Mouse (Mus musculus) sigmoid colon, adult 10 weeks (tissue): Measurements from ENCODE around the gene Creb1. TPM values are rescaled to one million over a fixed set of nuclear protein-coding genes. Genes with fewer than 3 reads are reported as not detected.

Source experiments
- polyA plus RNA-seq: library from polyadenylated mRNA; stranded (reverse); fragments of 350-450 nt; fragmentation: Illumina TruSeq; extraction: RNeasy Lipid Tissue Mini Kit (QIAGEN cat#74804); gene quantifications from one replicate; pipeline ENCODE4 v1.2.3, GENCODE M21; 2014; ENCODE audit warnings: low read depth, low replicate concordance

Gene Creb1
- polyA plus RNA-seq = 72.0 TPM

GRCm38 (mm10) chr1:64532589-64533470 lies at the start of gene Creb1:
Creb1 (plus strand) TSS chr1:64532645.

GRCm38 (mm10) chr1:64616881-64617714 lies 84.7 kb downstream of the Creb1 start, which contains the start of gene Mettl21a:
Mettl21a (minus strand) TSS chr1:64617242.

Other genes with a start within 250 kb of the Creb1 start
- gene Mettl21a, start 84.6 kb downstream of the Creb1 start, polyA plus RNA-seq = 16.6 TPM
- gene Ccnyl1, start 157.8 kb downstream of the Creb1 start, polyA plus RNA-seq = 39.8 TPM
- 37.2 TPM for gene Fzd5, start 205.1 kb downstream of the Creb1 start, polyA plus RNA-seq